Mouse (Mus musculus): ENCODE data around the gene Gpa33. TPM values are rescaled to one million over a fixed set of nuclear protein-coding genes. Genes with fewer than 3 reads are reported as not detected.

Gpa33 gene
- not detected for total RNA-seq (2021)

DNA sequence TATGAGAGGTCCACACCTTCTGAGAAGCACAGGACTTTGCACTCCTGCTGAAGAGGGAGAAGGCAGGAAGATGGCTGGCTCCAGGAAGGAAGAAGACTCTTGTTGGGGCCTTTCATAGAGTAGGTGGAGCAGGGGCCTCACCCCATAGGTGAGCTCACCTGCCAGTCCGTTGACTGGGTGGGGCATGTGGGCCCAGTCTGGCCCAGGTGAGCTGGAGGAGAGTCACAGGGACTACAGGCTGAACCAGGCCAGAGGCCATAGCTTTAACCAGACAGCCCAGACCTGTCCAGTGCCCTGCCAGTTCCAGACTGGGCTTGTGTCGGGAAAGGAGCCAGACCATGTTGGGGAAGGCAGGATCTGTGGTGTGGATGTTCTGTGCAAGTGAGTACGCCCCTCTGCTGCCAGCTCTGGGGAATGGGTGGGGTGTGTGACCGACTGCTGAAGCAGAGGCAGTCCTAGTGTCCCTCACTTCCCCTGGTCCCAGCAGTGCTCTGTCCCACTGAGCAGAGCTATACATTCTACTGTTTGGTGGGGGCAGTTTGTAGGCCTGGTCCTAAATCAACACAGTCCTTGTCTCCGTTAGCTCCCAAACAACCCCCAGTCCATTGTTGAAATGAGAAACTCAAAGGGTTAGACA is at the start of gene Gpa33:
TSS of gene Gpa33 (plus strand) at position 15 of the 637 bp plus-strand sequence.
- intact Hi-C loops (cut with DNase I), result no loop called here
- DNase-seq (ENCODE audit: low spot score), result no peak

DNA sequence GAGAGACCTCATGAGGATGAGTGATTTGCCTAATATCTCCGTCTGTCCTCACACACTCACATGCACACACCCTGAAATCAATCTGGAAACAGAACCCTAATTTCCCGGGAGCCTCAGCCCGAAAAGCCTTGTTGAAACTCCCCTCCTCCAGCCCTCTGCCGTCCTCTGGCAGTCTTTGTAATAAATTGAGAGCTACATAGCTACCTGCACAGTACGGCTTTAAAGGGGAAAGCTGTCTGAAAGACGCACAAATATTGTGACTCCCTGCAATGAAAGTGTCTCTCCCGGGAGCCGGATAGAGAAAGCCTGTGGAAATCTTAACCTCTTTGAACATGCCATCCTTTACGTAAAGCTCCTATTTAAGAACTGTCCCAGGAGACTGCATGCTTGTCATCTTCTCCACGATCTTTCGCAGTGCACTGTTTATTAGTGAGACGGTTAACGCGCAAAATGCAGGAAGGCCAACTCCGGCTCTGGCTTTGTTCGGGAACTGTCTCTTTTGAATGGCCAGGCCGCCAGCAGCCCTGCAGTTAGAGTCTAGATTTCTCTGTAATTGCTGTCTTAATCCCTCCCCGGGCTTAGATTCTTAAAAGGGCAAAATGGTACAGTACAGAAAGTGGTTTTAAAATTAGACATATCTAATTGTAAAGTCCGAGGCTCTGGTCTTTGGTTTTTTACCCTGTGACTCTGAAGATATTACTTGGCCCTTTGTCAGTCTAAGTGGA is 41.4 kb upstream of the Gpa33 start:
- intact Hi-C loops (cut with DNase I), result no loop called here
- DNase-seq (ENCODE audit: low spot score), result no peak

DNA sequence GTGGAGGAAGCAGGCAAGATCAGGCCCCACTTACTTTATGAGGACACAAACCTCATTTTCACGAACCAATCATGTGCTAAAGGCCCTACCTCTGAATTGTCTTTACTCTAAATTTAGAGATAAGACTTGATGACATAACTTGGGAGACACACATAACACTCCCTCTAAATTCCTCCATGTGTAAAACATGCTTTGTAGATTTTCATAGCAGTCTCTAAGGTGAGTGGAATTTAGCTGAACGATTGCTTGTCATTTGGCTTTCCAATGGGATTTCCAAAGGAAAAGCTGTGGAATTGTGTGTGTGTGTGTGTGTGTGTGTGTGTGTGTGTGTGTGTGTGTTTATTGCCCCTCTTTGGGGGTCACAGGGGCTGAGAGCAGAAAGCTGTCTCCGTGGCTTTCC is 40.7 kb upstream of the Gpa33 start:
- intact Hi-C loops (cut with DNase I), result no loop called here
- DNase-seq (ENCODE audit: low spot score), result no peak

DNA sequence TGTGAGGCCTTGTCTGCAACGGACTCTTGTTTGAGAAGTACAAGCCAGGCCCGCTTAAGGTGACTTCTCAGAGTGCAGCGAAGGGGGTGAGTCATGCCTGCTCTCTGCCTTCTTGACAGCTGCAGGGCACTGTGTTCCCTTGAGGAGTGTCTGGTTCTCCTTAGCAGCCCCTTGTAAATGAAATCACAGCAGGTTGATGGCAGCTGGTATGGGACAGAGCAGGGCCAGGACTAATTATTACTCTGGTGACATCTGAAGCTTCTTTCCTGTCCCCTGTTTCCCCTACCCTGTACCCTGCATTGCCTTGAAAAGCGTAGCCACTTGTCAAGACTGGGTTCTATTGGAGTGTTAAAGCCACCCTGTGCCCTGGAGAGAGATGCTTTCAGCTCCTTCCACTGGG is 40.3 kb upstream of the Gpa33 start:
- intact Hi-C loops (cut with DNase I), result no loop called here
- DNase-seq (ENCODE audit: low spot score), result no peak

- intact Hi-C loops (cut with DNase I), result no loop called here
- no peak for DNase-seq (ENCODE audit: low spot score)
Observed at GRCm38 (mm10) chr1:166090306-166090705, 39.7 kb upstream of the Gpa33 start.

GRCm38 (mm10) chr1:166094462-166094861 is 35.6 kb upstream of the Gpa33 start:
- intact Hi-C loops (cut with DNase I), result no loop called here
- no peak for DNase-seq (ENCODE audit: low spot score)

DNA sequence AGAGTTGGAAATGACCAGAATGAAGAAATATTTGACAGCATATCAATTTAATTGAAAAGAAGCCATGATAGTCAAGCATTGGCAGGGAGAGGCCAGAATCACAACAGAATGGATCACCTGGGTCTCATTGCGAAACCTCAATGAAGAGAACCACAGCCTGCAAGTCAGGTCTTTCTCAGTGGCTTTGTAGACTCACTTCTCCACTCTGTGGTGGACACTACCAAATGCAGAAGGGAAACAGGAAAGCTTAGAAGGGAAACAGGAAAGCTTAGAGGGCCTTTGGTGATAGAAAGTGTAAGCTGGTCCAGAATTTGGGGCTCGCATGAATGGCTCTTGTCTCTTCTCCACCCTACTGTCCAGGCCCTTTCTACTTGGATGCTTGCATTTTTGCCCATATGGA is 31.9 kb upstream of the Gpa33 start:
- no peak for DNase-seq (ENCODE audit: low spot score)
- intact Hi-C loops (cut with DNase I), result no loop called here

DNA sequence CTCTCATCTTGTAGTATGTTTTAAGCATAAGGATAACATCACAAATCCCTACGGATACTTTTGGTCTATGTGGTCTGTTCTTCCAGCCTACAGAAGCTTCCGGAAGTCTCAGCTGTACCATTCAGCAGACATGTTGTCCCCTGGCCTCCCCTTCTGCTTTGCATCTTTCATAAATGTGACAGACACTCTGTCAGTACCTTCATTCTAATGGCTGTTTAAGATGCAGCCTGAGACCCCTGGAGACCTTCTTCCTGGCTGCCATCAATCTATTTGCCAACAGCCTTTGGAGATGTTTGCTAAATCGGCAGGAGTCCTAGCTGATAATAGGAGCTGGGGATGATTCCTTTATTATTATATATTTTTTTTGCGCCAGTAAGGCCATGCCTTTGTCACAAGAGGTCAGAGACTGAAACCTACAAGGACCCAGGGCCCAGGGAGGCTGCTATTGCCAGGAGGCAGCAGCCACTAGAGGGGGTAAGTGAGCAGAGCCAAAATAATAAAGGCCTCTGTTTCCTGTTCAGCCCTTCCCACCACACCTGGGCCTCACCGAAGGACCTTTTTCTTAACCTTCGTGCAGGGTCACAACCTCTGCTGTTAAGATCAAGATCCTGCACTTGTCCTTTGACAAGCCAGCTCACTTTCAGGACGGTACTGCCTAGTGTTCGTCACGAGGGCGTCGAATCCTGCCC is 27.0 kb upstream of the Gpa33 start:
- DNase-seq (ENCODE audit: low spot score), result no peak
- intact Hi-C loops (cut with DNase I), result loop anchor here (2.0 kb wide), 1 partner anchor 50 kb away; no protein-coding TSS in a partner anchor

GRCm38 (mm10) chr1:166104858-166105257 is 25.2 kb upstream of the Gpa33 start:
- DNase-seq (ENCODE audit: low spot score), result no peak
- intact Hi-C loops (cut with DNase I), result no loop called here

GRCm38 (mm10) chr1:166105464-166105863 is 24.6 kb upstream of the Gpa33 start:
- no peak for DNase-seq (ENCODE audit: low spot score)
- intact Hi-C loops (cut with DNase I), result no loop called here

- intact Hi-C loops (cut with DNase I), result no loop called here
Observed at GRCm38 (mm10) chr1:166114986-166115385, 15.1 kb upstream of the Gpa33 start.

GRCm38 (mm10) chr1:166115719-166116118 is 14.3 kb upstream of the Gpa33 start:
- DNase-seq (ENCODE audit: low spot score), result no peak

More at GRCm38 (mm10) chr1:166114986-166115385, 15.1 kb upstream of the Gpa33 start:
- DNase-seq (ENCODE audit: low spot score), result no peak

DNA sequence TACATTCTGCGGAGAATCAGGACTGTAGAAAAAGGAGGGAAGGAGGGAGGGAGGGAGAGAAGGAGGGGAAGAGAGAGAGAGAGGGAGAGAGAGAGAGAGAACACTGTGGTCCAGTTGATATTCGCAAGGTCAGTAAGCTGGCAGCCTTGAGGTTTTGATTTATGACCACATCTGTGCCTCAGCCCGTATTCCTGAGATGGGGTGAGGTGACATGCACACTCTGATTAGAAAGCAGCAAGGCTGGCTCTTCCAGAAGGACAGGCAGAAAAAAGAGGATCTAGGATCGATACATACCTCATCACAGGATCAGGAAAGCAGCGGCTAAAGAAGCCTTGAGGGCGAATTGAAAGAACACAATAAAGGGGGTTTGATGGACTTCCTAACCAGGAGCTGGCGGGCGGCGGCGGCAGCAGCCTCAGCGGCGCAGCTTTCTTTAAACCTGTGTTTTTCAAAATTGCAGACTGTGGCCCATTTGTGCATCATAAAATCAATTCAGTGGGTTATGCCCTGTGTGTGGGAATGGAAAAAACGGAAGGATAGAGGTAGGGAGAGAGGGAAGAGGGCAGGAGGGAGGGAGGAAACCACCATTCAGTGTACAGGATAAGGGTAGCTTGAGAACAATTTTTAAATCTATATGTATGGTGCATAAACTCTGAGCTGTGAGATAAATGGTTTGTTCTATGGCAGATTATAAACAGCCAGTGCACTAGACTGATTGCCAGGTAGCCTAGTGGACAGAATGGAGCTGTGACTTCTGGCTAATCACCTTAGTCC is 12.0 kb upstream of the Gpa33 start:
- no peak for DNase-seq (ENCODE audit: low spot score)
- intact Hi-C loops (cut with DNase I), result no loop called here

More at GRCm38 (mm10) chr1:166115719-166116118, 14.3 kb upstream of the Gpa33 start:
- intact Hi-C loops (cut with DNase I), result no loop called here

- intact Hi-C loops (cut with DNase I), result no loop called here
- no peak for DNase-seq (ENCODE audit: low spot score)
Observed at GRCm38 (mm10) chr1:166122114-166122513, 7.9 kb upstream of the Gpa33 start.

GRCm38 (mm10) chr1:166123045-166123444 is 7.0 kb upstream of the Gpa33 start:
- intact Hi-C loops (cut with DNase I), result no loop called here
- no peak for DNase-seq (ENCODE audit: low spot score)

- DNase-seq (ENCODE audit: low spot score), result no peak
- intact Hi-C loops (cut with DNase I), result no loop called here
Observed at GRCm38 (mm10) chr1:166123751-166124150, 6.3 kb upstream of the Gpa33 start.

- DNase-seq (ENCODE audit: low spot score), result no peak
- intact Hi-C loops (cut with DNase I), result no loop called here
Observed at GRCm38 (mm10) chr1:166124932-166125593, 5.0 kb upstream of the Gpa33 start.

- intact Hi-C loops (cut with DNase I), result no loop called here
- no peak for DNase-seq (ENCODE audit: low spot score)
Observed at GRCm38 (mm10) chr1:166126290-166126689, 3.7 kb upstream of the Gpa33 start.

GRCm38 (mm10) chr1:166126795-166127194 is 3.2 kb upstream of the Gpa33 start:
- intact Hi-C loops (cut with DNase I), result no loop called here
- DNase-seq (ENCODE audit: low spot score), result no peak

- intact Hi-C loops (cut with DNase I), result no loop called here
- DNase-seq (ENCODE audit: low spot score), result no peak
Observed at GRCm38 (mm10) chr1:166127719-166128118, 2.3 kb upstream of the Gpa33 start, which contains the start of gene Dusp27. Dusp27 (minus strand) TSS chr1:166127922.

Measured in heart, postnatal 25 days (tissue).